Mouse (Mus musculus) neural tube, embryonic 14.5 days (tissue): ENCODE data around the gene Pi16. TPM values are rescaled to one million over a fixed set of nuclear protein-coding genes. Genes with fewer than 3 reads are reported as not detected.

Source experiments
- ATAC-seq: fragments of 200-750 bp; cut with Nextera tagmentation; 2 replicates; pipeline ENCODE4 v1.8.0; 2017; ENCODE audit warnings: low read depth, mild to moderate bottlenecking, moderate TSS enrichment, moderate library complexity
- H3K27ac ChIP-seq: fragments of 300-500 bp; sonication (generic); 2 replicates; pipeline ENCODE4 v1.5.1; 2014; ENCODE audit warnings: low read depth, mild to moderate bottlenecking, control low read depth, low read length, moderate library complexity, mixed read lengths
- H3K27me3 ChIP-seq: fragments of 300-500 bp; sonication (generic); 2 replicates; pipeline ENCODE4 v1.6.1; 2014; ENCODE audit warnings: low read length; ENCODE audit not compliant: control insufficient read depth, insufficient read depth
- H3K36me3 ChIP-seq: fragments of 300-500 bp; sonication (generic); 2 replicates; pipeline ENCODE4 v1.6.1; 2014; ENCODE audit warnings: low read length, mixed read lengths; ENCODE audit not compliant: control insufficient read depth, insufficient read depth
- H3K4me1 ChIP-seq: fragments of 300-500 bp; sonication (generic); 2 replicates; pipeline ENCODE4 v1.6.1; 2014; ENCODE audit warnings: low read length; ENCODE audit not compliant: control insufficient read depth, insufficient read depth
- H3K4me2 ChIP-seq: fragments of 300-500 bp; sonication (generic); 2 replicates; pipeline ENCODE4 v1.6.1; 2014; ENCODE audit warnings: mild to moderate bottlenecking, low read depth, low read length, control low read depth
- H3K4me3 ChIP-seq: fragments of 300-500 bp; sonication (generic); 2 replicates; pipeline ENCODE4 v1.5.1; 2014; ENCODE audit warnings: low read depth, low read length, control low read depth, mixed read lengths
- H3K9ac ChIP-seq: fragments of 300-500 bp; sonication (generic); replicated peaks from 2 replicates; pipeline ENCODE4 v1.6.1; 2014; ENCODE audit warnings: low read depth, mild to moderate bottlenecking, control low read depth, low read length, mixed read lengths
- H3K9me3 ChIP-seq: fragments of 300-500 bp; sonication (generic); 2 replicates; pipeline ENCODE4 v1.6.1; 2016; ENCODE audit warnings: low read length; ENCODE audit not compliant: control insufficient read depth
- whole genome bisulfite sequencing: fragments of 180-500 bp; shearing (Covaris S2); extraction: QIAGEN DNeasy Blood & Tissue Kit; methylation state at CpG from one replicate; pipeline ENCODE4 v1.1.7; 2014; 5-methylcytosine and 5-hydroxymethylcytosine counted together
- polyA plus RNA-seq: library from polyadenylated mRNA; unstranded; fragments of >200 nt; fragmentation: Nextera tagmentation; extraction: Ambion mirVana; gene quantifications from 2 replicates; pipeline ENCODE4 v1.2.1, GENCODE M21; 2014

Pi16 gene
- polyA plus RNA-seq, 1 experiment from 2014 or later = 0.92 TPM

DNA sequence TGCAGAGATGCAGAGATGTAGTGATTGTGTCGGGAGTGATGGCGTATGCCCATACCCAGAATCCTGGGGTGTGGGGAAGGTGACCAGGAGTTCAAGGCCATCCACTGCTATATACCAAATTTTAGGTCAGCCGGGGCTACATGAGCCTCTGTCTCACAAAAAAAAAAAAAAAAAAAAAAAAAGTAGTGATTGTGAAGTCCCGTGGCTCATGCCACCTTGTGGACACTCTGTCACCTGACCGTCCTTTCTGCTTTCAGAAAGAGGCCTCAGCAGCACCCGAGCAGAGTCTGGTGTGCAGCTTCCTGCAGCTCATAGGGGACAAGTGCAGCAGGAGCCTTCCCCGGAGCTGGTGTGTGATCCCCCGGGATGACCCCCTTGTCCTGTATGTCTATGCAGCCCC lies 60.6 kb downstream of the Pi16 start:
- Histone ChIP-seq H3K27me3 (no peaks in the 10 kb centered on the region), H3K9ac (no peak overlapping the region), H3K4me1 (no peaks in the 10 kb centered on the region), H3K36me3 (no peaks in the 10 kb centered on the region), H3K4me3 (no peak overlapping the region), H3K9me3 (no peaks in the 10 kb centered on the region), H3K4me2 (no peak overlapping the region), H3K27ac (no peak overlapping the region)
- ATAC-seq = no peak
- WGBS = 71% methylated on average over 8 of the region's 8 CpGs

Other genes with a start within 250 kb of the Pi16 start
- gene Cdkn1a, start 226.7 kb upstream of the Pi16 start, polyA plus RNA-seq = 59.8 and 81.1 TPM in 2 replicates
- gene Rab44, start 203.5 kb upstream of the Pi16 start, polyA plus RNA-seq = not detected in 2 replicates
- gene Cpne5, start 79.5 kb upstream of the Pi16 start, polyA plus RNA-seq = 38.7 and 64.1 TPM in 2 replicates
- gene Ppil1, start 53.5 kb upstream of the Pi16 start, polyA plus RNA-seq = 96.4 and 96.9 TPM in 2 replicates
- 126 and 133 TPM in 2 replicates for gene BC004004, start 48.9 kb upstream of the Pi16 start, polyA plus RNA-seq
- 517 and 551 TPM in 2 replicates for gene Mtch1, start 30.3 kb downstream of the Pi16 start, polyA plus RNA-seq
- gene Fgd2, start 43.2 kb downstream of the Pi16 start, polyA plus RNA-seq = 3.7 and 3.8 TPM in 2 replicates
- gene Pim1, start 173.1 kb downstream of the Pi16 start, polyA plus RNA-seq = 7.6 TPM in 2 replicates
- not detected in 2 replicates for gene Gm17657, start 232.0 kb downstream of the Pi16 start, polyA plus RNA-seq
- 25.5 and 26.5 TPM in 2 replicates for gene Tbc1d22b, start 232.1 kb downstream of the Pi16 start, polyA plus RNA-seq
- 0.39 and 0.46 TPM in 2 replicates for gene Tmem217, start 234.7 kb downstream of the Pi16 start, polyA plus RNA-seq